Mouse (Mus musculus) spleen, embryonic (tissue): ENCODE measurements at regions not wholly inside any gene's neighbourhood (a gene's known extent, or its start where the extent isn't known, plus 50 kb on each side); places are given as distances from the start of the nearest gene placed in this dataset.

Source experiments
- CTCF ChIA-PET: fragments of 350-600 bp; sonication (Branson Sonifier 250); formaldehyde crosslinking; loops from one replicate; lab custom pipeline; 2022; lab: Charles Lee

DNA sequence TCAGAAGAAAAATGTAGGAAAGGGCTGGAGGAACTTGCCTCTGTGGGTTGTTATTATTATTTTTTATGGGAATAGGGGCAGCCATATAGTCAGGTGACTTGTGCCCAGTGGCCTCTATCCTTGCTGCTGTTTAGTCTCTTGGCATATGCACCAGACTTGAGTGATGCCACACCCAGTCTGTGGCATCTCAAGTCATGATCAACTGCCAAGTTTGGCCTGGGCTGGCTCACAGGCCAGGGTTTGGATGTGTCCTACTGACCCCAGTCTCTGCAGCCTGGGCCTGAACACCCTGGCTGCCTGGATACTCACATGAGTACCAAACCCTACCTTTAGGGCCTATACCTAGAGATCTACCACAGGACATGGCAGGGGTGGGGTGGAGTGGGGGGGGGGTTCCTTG is 133.8 kb downstream of the Cyp26a1 start:
- CTCF ChIA-PET = no interaction called here

DNA sequence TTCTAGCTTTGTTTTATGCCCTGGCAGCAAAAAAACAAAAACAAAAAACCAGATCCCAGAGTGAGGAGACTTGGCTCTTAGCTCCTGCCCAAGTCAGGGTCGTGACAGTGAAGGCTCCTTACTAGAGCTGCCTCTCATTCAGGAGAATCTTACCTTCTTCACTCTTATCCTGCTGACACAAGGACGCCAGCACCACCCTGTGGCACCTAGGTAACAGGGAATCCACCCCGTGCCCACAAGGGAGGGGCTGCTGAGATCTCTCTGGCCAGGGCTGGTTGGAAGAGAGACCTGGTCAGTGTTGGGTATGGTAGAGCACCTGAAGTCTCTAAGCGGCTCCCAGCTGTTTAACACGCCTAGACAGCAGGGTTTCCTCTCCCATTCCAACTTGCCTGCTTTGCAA is 139.3 kb downstream of the Cyp26a1 start:
- CTCF ChIA-PET = no interaction called here
